Mouse (Mus musculus) C2C12 (cell line): ENCODE results near the gene Fkbp14.

Experiments used
- CTCF ChIP-seq: IDR thresholded peaks from one replicate; pipeline ENCODE4 v1.5.1; 2011; ENCODE audit not compliant: control insufficient read depth, insufficient read depth, insufficient read length
- FOSL1 ChIP-seq: IDR thresholded peaks from one replicate; pipeline ENCODE4 v1.8.0; 2011; ENCODE audit warnings: mild to moderate bottlenecking, low read length; ENCODE audit not compliant: poor library complexity, insufficient read depth, severe bottlenecking
- MAX ChIP-seq: IDR thresholded peaks from one replicate; pipeline ENCODE4 v1.6.1; 2011; ENCODE audit warnings: mild to moderate bottlenecking, control low read depth
- MYOG ChIP-seq: IDR thresholded peaks from one replicate; pipeline ENCODE4 v1.6.1; 2011; ENCODE audit not compliant: control insufficient read depth, insufficient read length; ENCODE audit errors: extremely low read depth

- no peak for TF ChIP-seq CTCF
- TF ChIP-seq MAX, result no peak
- no peak for TF ChIP-seq MYOG
- no peak for TF ChIP-seq FOSL1
Observed at GRCm38 (mm10) chr6:54629734-54630133, 32.6 kb upstream of the Fkbp14 start.
